Mouse (Mus musculus) right cerebral cortex, postnatal 4 days (tissue): ENCODE measurements around the gene Slc35f5.
"Not testable (repeated sequence)": the region's sequence is repeated elsewhere in the genome, so short reads cannot be mapped to it uniquely, and the experiment has no call there.

Source experiments
- DNase-seq: peaks from one replicate; pipeline ENCODE4 v3.0.0-alpha.2; 2022

Slc35f5 gene

DNA sequence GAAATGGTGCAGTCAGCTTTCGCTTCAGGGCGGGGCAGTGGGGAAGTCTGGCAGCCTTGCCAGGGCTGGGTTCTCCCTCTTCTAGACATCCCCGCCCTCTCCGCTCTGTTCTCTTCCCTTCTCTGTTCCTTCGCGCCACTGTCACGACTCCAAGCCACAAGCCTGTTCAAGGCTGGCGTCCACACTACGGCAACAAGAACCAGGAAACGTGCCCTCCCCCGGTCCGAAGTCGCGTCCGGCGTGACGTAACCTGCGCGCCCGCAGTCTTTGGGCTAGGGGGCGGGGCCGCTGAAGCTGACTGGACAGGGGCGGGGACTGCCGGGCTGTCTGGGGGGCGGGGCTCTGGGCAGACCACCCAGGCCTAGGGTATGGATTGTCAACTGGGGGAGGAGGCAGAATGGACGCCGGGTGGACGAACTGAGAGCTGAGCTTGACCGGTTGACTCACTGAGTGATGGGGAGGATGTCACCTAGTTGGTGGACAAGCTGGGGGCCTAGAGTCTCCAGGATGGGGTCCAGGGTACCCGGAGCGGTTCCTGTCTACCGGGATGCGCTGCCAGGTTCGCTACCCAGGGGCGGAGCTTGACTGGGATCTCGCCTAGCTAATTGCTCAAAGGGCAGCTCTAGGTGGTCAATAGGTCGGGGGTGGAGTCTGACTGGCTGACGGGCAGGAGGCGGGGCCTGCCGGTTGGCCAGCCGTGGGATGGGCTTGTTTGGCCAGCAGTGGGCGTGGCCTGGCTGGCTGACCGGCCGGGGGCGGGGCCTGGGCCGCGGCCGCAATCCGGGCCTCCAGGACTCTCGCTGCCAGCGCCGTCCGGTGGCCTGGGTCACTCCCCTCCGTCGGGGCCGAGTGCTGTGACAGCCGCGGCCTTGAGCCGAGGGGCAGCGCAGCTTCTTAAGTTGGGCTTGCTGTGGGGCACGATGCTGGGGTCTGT, at the start of gene Slc35f5:
TSS of gene Slc35f5 (plus strand) at position 337 of the 934 bp plus-strand sequence.
- DNase-seq = peak; percentile 96

DNA sequence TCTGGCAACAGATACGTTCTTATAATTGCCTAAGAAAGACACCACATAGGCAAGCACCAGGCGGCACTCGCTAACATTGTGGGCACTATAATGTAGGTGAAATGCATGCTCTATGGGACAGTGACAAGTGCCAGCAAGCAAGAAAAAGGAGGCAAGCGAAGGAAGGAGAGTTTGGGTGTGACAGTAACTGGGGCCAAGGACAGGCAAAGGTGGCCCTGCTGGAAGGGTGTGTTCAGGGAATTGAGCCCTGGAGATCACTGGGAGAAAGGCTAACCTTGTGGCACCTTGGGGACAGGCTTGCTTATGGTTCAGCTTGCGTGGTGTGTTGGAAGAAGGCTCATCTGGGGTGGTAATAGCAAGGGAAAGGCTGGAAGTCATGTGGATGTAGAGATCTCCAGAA, 45.7 kb upstream of the Slc35f5 start:
- DNase-seq = no peak

DNA sequence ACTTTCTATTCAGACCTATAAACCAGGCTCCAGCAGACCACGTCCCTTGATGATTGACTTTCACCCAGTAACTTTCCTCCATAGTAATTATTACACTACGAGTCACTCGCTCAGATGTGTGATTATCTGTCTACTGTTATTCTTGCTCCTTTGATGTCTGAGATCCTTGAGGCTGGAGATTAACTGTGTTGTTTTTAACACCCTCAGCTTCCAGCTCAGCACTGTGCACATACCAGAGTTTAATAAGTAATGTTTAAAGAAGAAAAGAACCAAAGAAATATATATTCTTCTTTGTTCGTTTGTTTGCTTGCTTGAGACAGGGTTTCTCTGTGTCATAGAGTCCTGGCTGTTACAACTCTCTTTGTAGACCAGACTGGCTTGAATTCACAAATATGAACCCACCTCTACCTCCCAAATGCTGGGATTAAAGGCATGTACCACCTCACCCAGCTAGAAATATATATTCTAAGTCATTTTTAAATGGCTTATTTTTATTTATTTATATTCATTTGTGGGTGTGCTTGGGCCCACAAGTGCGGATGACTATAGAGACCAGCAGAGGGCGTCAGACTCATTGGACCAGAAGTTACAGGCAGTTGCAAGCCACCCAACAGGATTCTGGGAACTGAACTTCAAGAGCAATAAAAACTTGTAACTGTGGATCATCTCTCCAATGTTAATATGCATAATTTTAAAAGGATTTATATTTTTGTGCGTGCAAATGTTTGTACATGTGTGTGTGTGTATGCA, 43.3 kb upstream of the Slc35f5 start:
- DNase-seq = no peak

DNA sequence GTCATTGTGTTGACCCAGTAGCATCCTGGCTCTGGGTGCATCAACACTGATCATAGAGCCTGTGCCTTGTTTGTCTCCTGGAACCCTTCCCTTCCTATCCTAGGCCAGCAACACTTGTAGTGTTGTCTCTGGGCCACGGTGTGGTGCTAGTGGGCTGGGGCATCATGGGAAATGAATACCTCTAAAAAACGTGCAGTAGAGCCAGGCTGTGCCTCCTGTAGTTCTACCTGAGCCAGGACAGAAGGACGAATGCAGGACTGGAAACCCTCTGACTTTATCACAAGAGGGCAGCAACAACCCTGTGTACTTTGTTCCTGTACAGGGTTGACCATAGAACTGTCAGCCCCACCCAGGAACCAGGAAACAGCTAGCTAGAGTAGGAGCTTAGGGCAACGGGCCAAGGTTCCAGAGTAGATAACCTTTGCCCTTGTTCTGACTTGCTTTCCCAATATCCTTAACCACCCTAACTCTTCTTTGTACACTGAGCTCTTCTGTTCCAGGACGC, 41.2 kb upstream of the Slc35f5 start:
- DNase-seq = no peak

DNA sequence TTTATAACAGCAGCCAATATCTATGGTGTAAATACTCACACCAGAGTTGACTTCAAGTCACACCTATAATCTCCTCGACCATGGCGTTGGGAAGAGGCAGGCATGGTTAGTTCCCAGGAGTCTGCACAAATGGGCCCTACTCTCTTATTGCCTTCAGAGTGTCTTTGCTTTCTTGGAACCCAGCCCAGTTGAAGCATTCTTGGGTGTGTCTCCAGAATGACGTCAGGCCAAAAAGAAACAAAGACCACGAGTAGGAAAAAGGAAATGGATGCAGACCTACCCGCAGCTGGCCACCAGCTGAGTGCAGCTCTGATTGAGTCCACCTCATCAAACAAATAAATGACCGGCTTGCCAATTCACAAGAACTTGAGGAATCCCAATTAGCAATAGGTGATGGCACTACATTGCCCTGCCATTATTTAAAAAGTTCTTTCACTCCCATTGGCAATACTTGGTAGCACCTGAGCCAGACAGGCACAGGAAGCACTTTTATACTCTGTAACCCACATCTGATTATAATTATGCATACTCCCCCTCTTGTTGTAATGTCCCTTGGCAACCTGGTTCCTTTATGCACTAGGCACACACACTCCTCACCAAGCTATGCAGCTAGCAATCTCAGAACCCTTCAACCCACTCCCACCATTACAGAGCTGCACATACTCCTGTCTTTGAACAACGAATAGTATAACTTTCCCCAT, 34.3 kb upstream of the Slc35f5 start:
- DNase-seq = no peak

DNA sequence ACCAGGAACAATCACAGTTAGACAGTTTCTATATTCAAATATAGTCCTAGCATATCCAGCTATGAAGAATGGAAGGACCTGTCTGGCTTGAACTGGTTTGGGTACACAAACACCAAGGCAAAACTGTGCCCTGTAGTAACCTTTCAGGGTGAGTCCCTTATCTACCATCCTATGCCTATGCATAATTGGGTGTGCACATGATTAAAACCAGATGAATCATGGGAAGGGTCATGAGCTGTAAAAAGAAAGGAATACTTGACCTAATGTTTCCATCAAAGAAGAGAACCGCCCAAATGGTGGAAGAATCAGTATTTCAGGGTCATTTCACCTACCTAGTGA, 33.8 kb upstream of the Slc35f5 start:
- no peak for DNase-seq

DNA sequence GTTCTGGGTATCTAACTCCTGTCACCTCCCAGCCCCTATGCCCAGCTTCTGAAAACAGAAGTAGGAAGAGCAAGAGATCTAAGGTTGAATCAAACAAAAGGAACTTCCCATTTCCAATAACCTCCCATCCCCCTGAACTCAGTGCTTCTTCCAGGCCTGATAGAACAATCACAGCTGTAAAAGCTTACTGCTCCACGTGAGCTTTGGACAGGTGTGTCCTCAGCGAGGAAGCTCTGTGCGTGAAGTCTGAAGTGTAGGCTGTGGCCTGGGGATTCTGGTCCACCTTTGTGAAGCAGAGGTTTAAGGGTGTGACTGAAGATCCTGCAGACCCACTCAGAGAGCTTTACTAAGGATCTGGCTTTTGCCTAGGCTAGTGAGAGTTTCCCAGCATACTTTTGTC, 33.0 kb upstream of the Slc35f5 start:
- DNase-seq = no peak

DNA sequence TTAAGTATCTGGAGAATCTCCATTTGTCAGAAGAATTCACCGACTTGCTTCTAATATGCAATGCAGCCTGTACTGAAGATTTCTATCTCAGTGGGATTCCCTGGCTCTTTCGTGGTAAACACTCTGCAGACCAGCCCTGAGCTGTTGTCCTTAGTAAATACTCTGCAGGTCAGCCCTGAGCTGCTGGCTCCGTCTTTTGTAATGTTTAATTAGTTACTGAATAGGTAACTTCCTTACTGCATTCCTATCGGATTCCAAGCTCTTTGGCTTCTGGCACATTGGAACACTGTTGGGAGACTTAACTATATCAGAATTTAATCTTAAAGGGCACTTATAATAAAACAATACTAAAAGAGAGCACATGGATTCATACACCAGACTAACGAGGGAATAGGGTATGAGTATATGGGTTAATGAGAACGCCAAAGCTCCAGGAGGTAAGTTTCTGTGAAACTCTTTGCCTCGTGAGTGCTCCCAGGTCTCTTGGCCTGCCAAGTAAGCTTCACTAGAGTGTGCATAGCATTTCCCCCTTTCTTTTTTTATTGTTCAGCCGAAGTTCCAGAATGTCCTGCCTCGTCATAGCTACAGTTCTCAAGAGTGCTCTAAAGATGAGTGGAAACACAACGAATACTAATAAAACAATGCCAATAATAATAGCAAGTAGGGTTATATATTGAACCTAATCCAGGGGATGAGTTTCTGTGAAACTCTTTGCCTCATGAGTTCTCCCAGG, 27.0 kb upstream of the Slc35f5 start:
- not testable (repeated sequence) for DNase-seq

DNA sequence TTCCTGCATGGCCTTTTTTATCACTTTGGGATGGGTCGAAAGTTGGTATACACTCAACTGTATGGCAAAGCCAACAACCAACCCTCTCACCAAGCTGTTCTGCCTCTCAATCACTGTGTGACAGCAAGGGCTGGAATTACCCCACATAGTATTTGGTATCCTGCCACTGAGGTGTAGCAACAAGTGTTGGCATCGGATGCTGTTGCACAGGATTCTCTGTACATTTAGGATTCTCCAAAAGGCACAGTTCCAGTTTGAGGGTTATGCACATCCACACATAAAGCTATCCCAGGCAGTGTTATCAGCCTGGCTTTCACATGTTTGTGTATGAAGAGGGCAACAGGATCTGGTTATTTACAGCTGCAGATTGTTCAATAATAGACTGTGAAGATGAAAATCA, 23.3 kb upstream of the Slc35f5 start:
- DNase-seq = no peak

DNA sequence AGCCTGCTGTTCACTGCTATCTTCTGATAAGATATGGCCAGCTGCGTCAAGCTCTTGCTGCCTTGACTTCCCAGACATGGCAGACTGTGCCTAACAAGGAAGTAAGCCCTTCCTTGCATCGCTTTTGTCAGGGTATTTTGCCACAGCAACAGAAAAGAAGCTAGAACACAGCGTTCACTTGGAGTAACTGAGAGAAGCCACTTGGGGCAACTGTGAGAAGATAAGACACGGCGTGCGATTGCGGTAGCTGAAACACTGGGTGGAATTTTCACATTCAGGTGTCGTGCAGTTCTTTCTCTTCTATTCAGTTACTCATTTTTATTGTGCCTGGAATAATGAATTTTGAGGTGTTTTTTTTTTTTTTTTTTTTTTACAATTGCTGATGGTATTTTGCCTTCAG, 22.6 kb upstream of the Slc35f5 start:
- DNase-seq = no peak

DNA sequence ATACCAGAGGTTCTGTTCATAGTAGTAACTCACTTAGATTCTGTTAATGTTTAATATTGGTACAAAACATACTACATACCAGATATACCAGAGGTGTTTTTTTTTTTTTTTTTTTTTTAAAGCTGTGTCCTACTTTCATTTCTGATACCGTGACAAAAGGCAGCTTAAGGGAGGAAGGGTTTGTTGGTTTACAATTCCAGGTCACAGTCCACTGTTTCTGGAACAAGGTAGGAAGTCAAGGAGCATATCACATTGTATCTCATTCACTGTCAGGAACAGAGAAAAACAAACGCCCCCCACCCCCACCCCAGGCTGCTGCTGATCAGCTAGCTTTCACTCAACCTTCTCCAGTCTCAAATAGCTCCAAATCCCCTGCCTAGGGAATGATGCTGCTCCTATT, 21.1 kb upstream of the Slc35f5 start:
- no peak for DNase-seq

DNA sequence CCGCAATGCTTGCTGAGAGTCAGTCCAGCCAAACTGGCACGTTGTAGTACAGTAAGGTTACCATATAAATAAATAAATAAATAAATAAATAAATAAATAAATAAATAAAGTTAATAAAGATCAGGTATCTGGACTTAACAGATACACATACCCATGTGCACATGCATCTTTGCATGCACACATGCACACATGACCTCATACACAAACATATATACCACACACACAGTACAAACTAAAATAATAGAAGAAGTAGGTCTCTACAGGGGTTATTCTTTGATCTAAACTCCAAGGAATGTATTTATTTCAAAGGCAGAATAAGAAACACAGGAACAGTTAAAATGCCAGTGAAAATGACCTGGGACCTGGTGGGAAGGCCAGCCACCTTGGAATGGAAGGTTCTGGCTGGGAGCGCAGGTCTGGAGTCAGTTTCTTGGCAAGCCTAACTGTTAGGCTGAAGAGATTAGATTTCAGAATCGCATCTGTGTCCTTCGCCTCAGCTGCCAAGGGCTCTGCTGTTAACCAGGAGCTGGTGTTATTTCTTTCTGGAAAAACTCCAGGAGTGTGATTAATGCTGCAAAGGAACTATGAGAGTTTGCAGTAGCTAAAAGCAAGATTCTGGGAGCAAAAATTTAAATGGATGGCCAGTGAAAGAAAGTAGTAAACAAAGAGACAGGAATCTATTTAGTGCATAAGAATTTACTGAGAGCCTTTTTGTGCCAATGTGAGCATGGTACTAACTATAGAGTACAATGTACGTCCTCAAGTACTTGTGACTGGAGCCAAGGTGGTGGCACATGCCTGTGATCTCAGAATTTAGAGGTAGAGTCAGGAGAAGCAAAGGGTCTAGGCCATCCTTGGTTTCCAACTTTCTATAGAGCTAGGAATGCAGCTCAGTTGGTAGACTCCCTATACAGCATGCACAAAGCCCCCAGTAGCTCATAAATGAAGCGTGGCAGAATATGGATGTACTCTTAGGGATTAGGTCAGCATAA, 18.1 kb upstream of the Slc35f5 start:
- DNase-seq = no peak

DNA sequence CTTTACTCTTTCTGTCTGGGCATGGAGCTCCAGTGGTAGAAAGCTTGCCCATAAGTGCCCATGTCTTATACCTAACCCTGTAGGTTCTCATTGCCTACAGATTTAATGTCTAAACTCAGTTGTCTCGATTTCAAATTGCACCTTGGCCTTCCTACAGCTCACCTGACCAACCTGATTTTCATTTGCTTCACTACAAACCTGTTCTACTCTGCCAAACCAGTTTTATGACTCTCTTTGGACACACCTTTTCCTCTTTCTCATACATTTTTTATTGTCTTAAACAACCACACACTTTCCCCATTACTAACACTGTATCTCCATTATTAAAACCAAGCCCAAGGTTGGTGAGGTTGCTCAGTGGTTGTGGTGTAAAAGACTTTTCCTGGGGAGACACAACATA, 10.5 kb upstream of the Slc35f5 start:
- no peak for DNase-seq

DNA sequence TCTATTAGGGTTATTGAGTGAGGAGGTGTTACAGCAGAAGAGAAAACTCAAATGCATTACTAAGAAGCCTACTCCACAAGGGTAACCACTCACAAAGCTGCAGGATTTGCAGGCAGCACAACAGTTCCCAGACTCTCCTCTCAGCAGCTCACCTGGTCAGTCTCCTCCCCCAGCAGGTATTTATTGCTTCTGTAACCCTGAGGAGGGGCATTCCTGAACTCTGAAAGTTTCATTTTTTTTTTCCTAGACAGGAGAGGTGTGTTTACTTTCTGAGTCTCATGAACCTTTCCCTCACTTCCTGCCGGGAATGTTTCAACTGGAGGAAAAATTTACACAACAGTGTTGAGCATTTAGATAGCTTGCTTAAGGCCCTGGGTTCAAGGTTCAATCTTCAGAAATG, 10.0 kb upstream of the Slc35f5 start:
- no peak for DNase-seq

DNA sequence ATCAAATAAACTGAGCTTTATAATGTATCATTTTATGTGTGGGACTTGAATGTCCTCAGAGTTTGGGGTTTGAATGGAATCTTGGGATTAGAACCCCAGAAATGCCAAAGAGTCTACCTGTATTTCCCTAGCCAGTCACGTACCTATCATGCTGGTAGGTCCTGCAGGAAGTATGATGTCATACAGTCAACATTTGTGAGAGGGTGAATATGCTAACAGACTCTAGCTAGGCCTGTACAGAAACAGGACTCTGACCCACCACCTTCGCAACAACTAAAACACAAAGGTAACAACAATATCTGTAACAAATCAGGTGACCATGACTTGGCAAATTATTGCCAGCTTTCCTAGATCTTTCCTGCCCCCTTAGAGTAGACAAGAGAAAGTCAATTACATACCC, 8.8 kb upstream of the Slc35f5 start:
- no peak for DNase-seq

DNA sequence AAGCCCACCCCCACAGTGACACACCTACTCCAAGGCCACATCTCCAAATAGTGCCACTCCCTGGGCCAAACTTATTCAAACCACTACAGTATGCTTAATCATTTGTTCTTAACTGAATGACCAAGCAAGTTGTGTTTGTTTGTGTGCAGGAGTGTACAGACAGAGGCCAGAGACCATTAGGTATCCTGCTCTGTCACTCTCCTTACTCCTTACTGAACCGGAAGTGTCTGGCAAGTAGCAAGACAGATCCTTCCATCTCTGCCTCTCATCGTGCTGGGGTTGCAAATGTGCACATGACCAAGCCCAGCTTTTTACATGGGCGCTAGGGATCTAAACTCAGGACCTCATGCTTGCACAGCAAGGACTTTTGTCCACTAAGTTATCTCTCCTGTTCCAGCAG, 1.1 kb upstream of the Slc35f5 start:
- no peak for DNase-seq

DNA sequence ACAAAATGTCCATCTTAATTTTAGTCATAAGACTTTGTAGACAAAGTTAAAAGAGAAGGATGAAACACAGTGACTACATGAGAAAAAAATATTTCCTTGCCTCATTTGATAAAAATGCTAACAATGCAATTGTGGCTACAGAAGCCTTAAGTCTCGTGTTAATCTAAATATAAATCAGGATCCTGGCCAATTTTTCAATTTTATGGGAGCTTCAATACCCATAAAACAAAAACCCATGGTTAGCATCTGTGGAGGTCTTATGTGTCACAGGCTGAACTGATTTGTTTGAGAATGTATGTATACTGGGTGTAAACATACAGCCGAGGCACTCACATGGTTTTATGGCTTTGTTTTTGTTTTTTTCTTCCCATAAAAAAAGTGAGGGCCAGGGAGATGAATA, 674 bp upstream of the Slc35f5 start:
- no peak for DNase-seq

DNA sequence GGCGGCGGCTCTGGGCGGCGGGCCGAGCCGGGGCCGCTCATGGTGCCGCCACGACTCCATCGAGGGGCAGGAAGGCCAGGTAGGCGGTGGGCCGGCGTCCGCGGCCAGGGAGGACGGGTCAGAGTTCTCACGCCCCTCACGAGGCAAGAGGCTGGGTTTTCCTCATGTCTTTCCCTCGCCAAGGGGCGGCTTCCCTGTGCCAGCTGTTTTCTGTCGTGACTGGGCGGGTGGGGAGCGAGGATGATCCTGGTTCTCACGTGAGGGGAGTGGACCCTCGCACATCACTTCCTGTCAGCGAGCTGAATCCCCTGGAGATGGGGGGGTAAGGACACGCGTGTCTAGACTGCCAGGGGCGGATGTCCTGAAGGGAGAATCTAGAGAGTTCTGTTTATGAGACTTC, 811 bp downstream of the Slc35f5 start:
- DNase-seq = peak; percentile 67

DNA sequence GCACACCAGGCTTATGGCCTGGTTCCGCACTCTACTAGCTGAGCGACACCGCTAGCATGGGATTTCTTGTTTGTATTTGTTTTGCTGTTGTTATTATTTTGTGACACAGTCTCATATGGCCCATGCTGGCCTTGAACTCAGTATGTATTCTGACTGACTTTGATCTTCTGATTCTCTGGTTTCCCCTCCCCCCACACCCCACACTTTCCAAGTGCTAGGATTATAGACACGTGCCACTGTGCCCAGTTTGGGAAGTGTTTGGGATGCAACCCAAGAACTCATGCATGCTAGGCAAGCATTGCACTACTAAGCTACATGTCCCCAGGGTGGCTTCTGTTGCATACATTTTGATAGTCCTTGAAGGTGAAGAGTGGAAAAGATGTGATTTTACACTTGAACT, 1.4 kb downstream of the Slc35f5 start:
- DNase-seq = no peak

DNA sequence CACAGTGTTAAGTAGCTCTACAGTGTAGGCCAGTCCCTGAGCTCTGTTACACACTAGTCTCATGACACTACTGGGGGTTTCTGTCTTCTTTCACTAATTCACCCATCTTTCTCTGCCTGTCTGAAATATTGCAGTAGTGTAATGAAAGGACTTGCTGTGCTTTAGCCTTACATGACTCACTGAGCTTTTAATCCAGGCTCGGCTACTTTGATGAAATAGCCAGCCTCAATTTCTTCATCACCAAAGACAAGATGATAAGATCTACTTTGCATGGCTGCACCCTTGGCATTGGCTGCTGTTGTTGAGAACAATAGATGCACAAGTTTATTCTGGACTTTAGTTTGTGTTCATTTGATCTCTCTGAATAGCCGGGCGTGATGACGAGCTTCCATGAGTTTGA, 7.7 kb downstream of the Slc35f5 start:
- DNase-seq = no peak

DNA sequence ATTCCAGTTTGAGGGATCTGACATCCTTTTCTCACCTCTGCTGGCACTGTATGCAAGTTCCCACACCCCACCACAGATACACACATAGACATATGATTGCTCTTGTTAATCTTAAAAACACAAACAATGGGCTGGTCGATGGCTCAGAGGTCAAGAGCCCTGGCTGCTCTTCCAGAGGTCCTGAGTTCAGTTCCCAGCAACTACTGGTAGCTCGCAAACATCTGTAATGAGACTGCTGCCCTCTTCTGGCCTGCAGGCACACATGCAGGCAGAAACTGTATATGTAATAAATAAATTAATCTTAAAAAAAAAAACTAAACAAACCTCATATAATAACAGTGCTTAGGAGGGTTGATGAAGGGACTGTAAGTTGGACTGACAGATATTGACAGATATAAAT, 13.8 kb downstream of the Slc35f5 start:
- no peak for DNase-seq
